Mouse (Mus musculus): ENCODE results near the gene Mgat5.

The Mgat5 gene

DNA sequence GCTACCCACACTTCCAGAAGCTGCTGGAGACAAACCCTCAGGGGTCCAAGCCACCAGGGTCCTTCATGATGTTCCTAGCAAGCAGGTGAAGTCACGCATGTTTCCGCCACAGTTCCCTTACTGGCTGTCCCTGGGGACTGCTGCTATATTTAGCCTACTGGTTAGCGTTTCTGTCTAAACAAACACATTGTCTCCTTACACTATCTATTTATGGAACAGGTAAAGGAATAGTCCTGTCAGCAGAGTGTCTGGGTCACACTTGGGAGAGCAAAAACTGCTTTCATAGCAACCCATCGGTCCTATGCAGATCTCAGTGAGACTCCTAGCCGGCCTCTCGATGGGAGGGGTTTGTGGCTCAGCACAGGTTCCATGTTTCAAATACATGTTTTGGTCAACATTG lies 306.5 kb downstream of the Mgat5 start:
- DNase-seq, result no peak

DNA sequence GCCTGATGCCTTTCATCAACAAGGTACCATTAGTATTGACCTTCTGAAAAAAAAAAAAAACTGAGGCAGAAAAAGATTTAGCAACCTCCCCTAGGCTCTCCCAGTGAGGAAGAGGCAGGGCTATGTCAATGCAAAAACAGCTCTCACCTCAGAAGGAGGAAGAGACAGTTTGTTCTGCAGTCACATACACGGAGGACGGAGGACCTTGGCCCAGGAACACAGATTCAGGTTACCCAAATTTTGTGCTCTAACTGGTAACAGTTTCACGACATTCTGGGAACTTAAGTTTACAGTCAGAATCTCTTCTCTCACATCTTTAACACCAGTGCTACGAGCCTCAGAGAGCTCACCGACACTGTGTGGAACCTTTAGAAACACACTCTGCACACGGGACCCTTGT lies 307.9 kb downstream of the Mgat5 start:
- no peak for DNase-seq

DNA sequence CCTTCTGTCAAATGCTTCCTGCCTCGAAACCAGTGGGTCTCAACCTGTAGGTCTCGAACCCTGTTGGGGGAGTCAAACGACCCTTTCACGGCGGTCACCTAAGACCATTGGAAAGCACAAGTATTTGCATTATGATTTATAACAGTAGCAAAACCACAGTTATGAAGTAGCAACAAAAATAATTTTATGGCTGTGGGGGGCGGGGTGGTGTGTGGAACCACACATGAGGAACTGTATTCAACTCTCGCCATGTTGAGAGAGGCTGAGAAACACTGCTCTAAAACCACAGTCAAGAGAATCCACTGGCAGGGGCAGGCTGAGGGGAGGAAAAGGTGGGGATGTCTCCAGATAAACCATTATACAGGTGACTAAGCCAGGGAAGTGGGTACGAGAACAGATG lies 308.3 kb downstream of the Mgat5 start:
- no peak for DNase-seq

DNA sequence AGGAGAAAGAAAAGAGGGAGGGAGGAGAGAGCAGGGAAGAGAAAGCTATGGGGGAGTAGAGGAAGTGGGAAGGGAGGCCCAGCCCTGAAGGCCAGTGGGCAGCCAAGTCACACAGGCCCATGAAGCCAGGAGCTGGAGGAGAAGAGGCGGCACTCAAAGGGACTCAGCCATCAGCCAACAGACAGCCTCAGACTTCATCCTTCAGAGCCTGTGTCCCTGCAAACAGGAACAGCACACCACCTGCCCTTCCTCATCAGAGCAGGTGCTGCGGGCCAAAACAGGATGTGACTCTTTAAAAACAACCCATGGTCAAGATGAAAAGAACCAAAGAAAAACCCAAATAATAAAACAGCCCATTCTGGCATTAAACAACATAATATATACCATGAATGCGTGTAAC lies 308.8 kb downstream of the Mgat5 start:
- no peak for DNase-seq

DNA sequence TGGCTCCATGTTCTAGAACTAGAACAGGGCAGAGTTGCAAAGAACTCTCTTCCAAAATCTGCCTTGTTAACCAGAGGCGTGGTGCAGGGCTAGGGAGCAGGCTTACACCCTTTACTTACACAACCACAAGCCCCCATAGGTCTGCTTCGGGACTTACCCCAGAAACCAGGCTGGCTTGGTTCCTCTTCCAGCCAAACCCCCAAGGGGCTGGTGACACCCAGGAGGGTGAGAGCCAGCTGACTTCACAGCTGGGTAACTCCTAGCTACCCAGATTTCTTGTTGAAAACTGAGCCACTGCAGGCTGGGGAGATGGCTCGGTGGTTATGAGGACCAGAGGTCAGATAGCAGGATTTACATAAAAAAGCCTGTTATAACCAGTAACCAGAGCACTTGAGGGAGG lies 309.7 kb downstream of the Mgat5 start:
- no peak for DNase-seq

DNA sequence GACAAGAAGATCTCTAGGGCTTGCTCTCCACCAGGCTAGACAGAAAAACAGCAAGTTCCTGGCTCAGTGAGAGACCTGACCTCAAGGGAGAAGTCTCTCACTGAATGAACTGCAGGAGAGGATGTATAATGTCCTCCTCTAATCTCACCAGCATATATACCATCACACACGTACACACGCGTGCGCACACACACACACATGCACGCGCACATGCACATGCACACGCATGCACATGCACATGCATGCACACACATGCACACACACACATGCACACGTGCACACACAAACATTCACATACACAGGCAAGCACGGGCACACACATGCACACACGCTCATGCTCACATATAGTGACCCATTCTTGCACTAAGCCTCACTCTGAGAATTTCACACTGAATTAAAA lies 310.1 kb downstream of the Mgat5 start:
- no peak for DNase-seq

DNA sequence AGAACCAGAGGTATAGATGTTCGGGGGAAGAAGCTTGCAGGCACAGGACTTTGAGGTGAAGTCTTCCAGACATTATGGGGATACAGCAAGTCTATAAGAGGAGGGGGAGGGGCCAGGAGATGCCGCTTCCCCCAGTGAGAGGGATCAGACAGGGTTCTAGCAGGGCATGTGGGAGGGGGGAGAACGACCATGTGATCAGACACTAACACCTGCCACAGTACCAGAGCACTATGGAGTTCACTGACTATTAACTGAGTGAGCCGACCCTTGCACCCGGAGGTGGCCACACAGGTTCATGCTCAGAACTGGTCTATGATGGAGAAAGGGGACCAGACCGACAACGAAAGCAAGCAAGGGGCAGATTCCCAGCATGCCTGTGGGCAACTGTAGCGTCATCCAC lies 318.5 kb downstream of the Mgat5 start:
- DNase-seq, result no peak

DNA sequence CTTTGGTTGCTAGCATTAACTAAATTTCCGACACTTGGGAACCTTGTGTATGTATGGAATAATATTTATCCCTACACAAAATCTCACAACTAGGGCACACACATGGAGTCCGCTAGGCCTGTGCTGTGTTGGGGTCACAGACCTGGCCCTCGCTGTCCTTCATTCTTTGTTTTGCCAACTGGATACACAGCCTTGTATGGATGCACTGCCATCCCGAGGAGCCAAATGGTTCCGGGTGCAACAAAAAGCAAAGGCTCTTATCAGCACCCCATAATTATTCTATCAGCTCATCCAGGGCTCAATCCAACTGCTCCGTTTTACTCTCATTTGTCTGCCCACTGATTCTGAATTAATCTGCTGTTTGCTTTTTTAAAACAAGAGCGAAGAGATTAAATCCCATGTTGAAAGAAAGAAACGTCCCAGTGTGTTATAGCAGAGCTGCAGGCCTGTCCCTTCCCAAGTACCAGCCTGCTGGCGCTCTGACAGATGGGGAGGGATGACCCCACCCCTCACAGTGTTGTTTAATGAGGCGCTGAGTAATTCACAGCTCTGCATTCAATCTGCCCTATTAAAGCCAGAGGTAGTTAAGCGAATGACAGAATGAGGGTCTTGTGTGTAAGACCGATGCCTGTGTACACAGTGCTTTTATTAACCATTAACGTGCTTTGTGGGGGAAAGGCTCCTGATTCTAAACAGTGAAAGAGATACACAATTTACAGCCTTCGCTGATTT lies 326.2 kb downstream of the Mgat5 start:
- DNase-seq, result no peak

DNA sequence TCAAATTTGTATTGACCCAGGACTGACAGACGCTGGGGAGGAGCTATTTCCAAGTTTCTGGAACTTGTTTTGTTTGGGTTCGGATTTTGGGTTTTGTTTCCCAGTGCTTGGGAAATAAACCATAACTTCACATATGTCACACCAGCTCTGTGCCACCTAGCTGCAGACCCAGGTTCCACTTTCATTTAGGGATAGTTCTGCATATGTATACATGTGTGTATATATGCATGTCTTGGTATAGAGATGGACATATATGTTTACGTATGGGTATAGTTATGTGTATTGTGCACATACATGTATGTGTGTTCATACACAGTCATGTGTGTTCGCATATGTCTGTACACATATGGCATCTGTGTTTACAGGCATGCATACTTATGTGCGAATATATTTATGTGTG lies 326.9 kb downstream of the Mgat5 start:
- DNase-seq, result no peak

DNA sequence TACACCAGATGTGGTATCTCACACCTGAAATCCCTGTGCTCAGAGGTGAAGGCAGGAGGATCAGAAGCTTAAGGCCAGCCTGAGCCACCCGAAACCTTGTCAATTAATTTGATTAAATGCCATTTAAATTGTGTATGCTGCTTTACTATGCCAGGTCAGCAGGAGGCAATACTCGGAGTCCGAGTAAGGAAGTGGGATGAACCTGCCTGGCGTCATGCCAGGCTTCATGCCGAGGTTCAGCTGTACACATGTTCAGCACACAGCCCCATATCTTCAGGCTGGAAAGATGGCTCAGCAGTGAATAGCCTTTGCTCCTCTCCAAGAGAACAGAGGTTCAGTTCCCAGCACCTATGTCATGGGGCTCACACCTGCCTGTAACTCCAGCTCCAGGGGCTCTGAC lies 331.6 kb downstream of the Mgat5 start:
- no peak for DNase-seq

DNA sequence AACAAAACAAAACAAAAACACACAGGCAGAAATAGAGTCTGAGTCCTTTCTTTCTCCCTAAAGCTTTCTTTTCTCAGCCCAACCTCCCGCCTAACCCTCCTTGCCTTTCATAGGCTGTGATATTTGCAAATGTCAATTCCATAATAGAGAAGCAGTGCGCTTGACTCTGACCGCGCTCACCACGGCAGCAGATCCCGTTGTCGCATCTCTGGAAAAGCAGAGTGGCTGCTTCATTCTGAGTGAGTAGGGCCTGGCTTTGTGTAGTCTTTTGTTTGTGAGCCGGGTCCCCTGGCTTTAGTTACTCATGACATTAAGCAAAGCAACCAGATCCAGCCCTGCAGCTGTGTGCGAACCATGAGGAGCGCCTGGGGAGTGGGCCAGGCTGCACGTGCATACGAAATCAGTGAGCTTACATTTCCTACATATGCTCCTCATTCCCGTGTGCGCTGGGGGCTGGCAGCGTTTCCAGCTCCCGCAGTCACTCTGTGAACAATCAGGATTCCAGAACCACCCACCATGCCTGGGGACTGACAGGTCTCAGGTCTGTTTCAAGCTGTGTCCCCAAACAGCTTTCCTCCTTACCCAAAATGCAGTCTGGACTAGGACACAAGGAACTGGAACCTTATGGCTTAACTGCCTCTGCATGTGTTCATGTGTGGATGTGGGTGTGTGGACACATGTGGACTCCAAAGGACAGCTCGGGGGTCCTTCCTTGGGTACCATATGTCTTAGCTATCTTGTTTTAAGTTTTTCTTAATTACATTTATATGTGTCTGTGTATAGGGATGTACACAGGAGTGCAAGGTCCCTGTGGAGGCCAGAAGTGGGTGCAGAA lies 332.6 kb downstream of the Mgat5 start:
- DNase-seq, result no peak

Measured in lung, postnatal 14 days (tissue).